In the genomic region with DNA sequence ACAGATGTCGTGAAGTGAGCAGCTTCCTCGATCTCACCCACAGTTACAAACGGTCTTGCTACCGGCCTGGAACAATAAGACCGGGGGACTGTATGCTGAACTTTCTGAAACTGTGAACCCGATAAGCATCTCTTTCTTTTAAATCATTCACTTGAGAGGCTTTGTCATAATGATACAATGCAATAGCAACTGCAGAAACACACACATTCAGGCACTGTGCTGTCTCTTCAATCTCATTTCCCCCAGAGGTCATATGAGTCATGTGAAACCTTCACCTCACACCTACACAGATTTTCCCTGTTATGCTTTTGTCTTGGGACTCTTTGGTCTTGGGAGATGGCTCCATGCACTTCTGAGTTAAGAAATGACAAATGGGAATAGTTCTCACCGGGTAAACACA, we compare ENCODE assay signal across 31 mouse cellular contexts. TPM values are rescaled to one million over a fixed set of nuclear protein-coding genes. Genes with fewer than 3 reads are reported as not detected.
DNase-seq lines count a peak whose midpoint lies in the region; ATAC-seq and TF ChIP-seq lines count a peak whose summit lies in the region.
"Had no signal": no experiment of that assay in that cellular context is flagged by ENCODE, and none has a peak within 500 bp of the region (broad histone marks: within the 10 kb centered on the region; RNA-seq: fewer than 3 reads in every experiment).

No protein-coding gene starts in this region.

- peak overlapping the region; percentile 51; the same call in 1 of the 2 replicates for H3K27ac ChIP-seq in hindbrain, embryonic 10.5 days
- H3K27ac ChIP-seq in hindbrain, embryonic 11.5 days (ENCODE audit: low read depth, low read length): no peak overlapping the region
- H3K27ac ChIP-seq in midbrain, embryonic 16.5 days (ENCODE audit: low read length): 0 out of 2 replicates have a peak overlapping the region, but pooled peaks have one; percentile 4
- no peak overlapping the region for H3K27ac ChIP-seq in midbrain, embryonic 11.5 days (ENCODE audit: low read depth, low read length)
- H3K27ac ChIP-seq: embryonic facial prominence, embryonic 13.5 days; forebrain, embryonic 10.5 days; forebrain, embryonic 15.5 days; gastrocnemius, adult 2 months; heart, embryonic 13.5 days; kidney, embryonic 15.5 days; liver, embryonic 14.5 days; neural tube, embryonic 12.5 days had no signal

- 52% methylated on average over 7 of the region's 7 CpGs for WGBS in hindbrain, embryonic 10.5 days
- 49% methylated on average over 7 of the region's 7 CpGs for WGBS in hindbrain, embryonic 11.5 days
- 58% methylated on average over 7 of the region's 7 CpGs for WGBS in midbrain, embryonic 16.5 days
- 74% methylated on average over 7 of the region's 7 CpGs for WGBS in midbrain, embryonic 11.5 days
- 66% methylated on average over 7 of the region's 7 CpGs for WGBS in lung, adult 2 months

- TF ChIP-seq CTCF in lung, adult 2 months (IDR thresholded peaks at IDR 0.05; ENCODE audit: insufficient read depth, low read length): no peak

- H3K36me3 ChIP-seq in hindbrain, embryonic 10.5 days: no peaks in the 10 kb centered on the region
- no peaks in the 10 kb centered on the region for H3K36me3 ChIP-seq in hindbrain, embryonic 11.5 days (ENCODE audit: control insufficient read depth, insufficient read depth, low read length)
- no peaks in the 10 kb centered on the region for H3K36me3 ChIP-seq in midbrain, embryonic 16.5 days (ENCODE audit: control insufficient read depth, insufficient read depth, low read length)
- H3K36me3 ChIP-seq in midbrain, embryonic 11.5 days (ENCODE audit: control insufficient read depth, insufficient read depth, low read length): no peaks in the 10 kb centered on the region
- H3K36me3 ChIP-seq: embryonic facial prominence, embryonic 13.5 days; forebrain, embryonic 10.5 days; forebrain, embryonic 15.5 days; heart, embryonic 13.5 days; kidney, embryonic 15.5 days; midbrain, embryonic 15.5 days; neural tube, embryonic 12.5 days had no signal

- H3K27me3 ChIP-seq in hindbrain, embryonic 10.5 days (ENCODE audit: insufficient read depth, poor library complexity, severe bottlenecking): no peaks in the 10 kb centered on the region
- no peaks in the 10 kb centered on the region for H3K27me3 ChIP-seq in hindbrain, embryonic 11.5 days (ENCODE audit: control insufficient read depth, insufficient read depth, low read length)
- no peaks in the 10 kb centered on the region for H3K27me3 ChIP-seq in midbrain, embryonic 16.5 days (ENCODE audit: control insufficient read depth, insufficient read depth, low read depth, low read length)
- no peaks in the 10 kb centered on the region for H3K27me3 ChIP-seq in midbrain, embryonic 11.5 days (ENCODE audit: control insufficient read depth, insufficient read depth, low read length)
- H3K27me3 ChIP-seq: embryonic facial prominence, embryonic 13.5 days; forebrain, embryonic 15.5 days; heart, embryonic 13.5 days; kidney, embryonic 15.5 days; midbrain, embryonic 15.5 days; neural tube, embryonic 12.5 days had no signal

- H3K4me3 ChIP-seq in hindbrain, embryonic 10.5 days: no peak overlapping the region
- H3K4me3 ChIP-seq in hindbrain, embryonic 11.5 days (ENCODE audit: low read depth, low read length): no peak overlapping the region
- H3K4me3 ChIP-seq in midbrain, embryonic 16.5 days (ENCODE audit: low read depth, low read length): no peak overlapping the region
- H3K4me3 ChIP-seq in midbrain, embryonic 11.5 days (ENCODE audit: low read depth, low read length): no peak overlapping the region
- no peak overlapping the region for H3K4me3 ChIP-seq in lung, adult 2 months (replicated peaks; ENCODE audit: extremely low read depth, low read depth, low read length)
- H3K4me3 ChIP-seq: embryonic facial prominence, embryonic 13.5 days; forebrain, embryonic 10.5 days; forebrain, embryonic 15.5 days; gastrocnemius, adult 2 months; heart, embryonic 13.5 days; kidney, embryonic 15.5 days; midbrain, embryonic 15.5 days; neural tube, embryonic 12.5 days had no signal

- no peak for ATAC-seq in hindbrain, embryonic 11.5 days (ENCODE audit: low FRiP score)
- no peak for ATAC-seq in midbrain, embryonic 16.5 days
- no peak for ATAC-seq in midbrain, embryonic 11.5 days (ENCODE audit: low FRiP score)
- peak; percentile 80 for ATAC-seq in activated CD4-positive, CD25-positive, alpha-beta regulatory T cell, adult 4 months

- H3K9me3 ChIP-seq in hindbrain, embryonic 10.5 days: no peaks in the 10 kb centered on the region
- H3K9me3 ChIP-seq in hindbrain, embryonic 11.5 days (ENCODE audit: control insufficient read depth, low read length): no peaks in the 10 kb centered on the region
- H3K9me3 ChIP-seq in midbrain, embryonic 16.5 days (replicated peaks; ENCODE audit: control insufficient read depth, low read length, poor library complexity, severe bottlenecking): no peaks in the 10 kb centered on the region
- no peaks in the 10 kb centered on the region for H3K9me3 ChIP-seq in midbrain, embryonic 11.5 days (ENCODE audit: control insufficient read depth, low read length)
- H3K9me3 ChIP-seq: embryonic facial prominence, embryonic 13.5 days; forebrain, embryonic 10.5 days; forebrain, embryonic 15.5 days; heart, embryonic 13.5 days; kidney, embryonic 15.5 days; midbrain, embryonic 15.5 days; neural tube, embryonic 12.5 days had no signal

- H3K9ac ChIP-seq in hindbrain, embryonic 11.5 days (ENCODE audit: low read depth, low read length): no peak overlapping the region
- no peak overlapping the region for H3K9ac ChIP-seq in midbrain, embryonic 16.5 days (ENCODE audit: low read depth, low read length)
- H3K9ac ChIP-seq in midbrain, embryonic 11.5 days (ENCODE audit: low read length): no peak overlapping the region
- H3K9ac ChIP-seq: embryonic facial prominence, embryonic 13.5 days; forebrain, embryonic 15.5 days; heart, embryonic 13.5 days; kidney, embryonic 15.5 days; liver, embryonic 14.5 days; lung, embryonic 14.5 days; midbrain, embryonic 15.5 days; neural tube, embryonic 12.5 days had no signal

- no peak for TF ChIP-seq POLR2A in lung, adult 2 months (IDR thresholded peaks at IDR 0.05; ENCODE audit: borderline replicate concordance, extremely low read depth, low read depth, low read length)

- H3K4me1 ChIP-seq in hindbrain, embryonic 10.5 days (replicated peaks): peaks cover 18% of the 10 kb centered on the region
- no peaks in the 10 kb centered on the region for H3K4me1 ChIP-seq in hindbrain, embryonic 11.5 days (replicated peaks; ENCODE audit: control insufficient read depth, insufficient read depth, low read length)
- peaks cover 14% of the 10 kb centered on the region for H3K4me1 ChIP-seq in midbrain, embryonic 16.5 days (ENCODE audit: control insufficient read depth, insufficient read depth, low read length)
- H3K4me1 ChIP-seq in midbrain, embryonic 11.5 days (ENCODE audit: control insufficient read depth, insufficient read depth, low read length): no peaks in the 10 kb centered on the region; the same call in 1 of the 2 replicates
- no peaks in the 10 kb centered on the region for H3K4me1 ChIP-seq in lung, adult 2 months (ENCODE audit: control insufficient read depth, insufficient read depth, low read length)
- H3K4me1 ChIP-seq: embryonic facial prominence, embryonic 13.5 days; kidney, embryonic 15.5 days had no signal

- no peak overlapping the region for H3K4me2 ChIP-seq in hindbrain, embryonic 11.5 days (replicated peaks; ENCODE audit: low read depth, low read length)
- no peak overlapping the region for H3K4me2 ChIP-seq in midbrain, embryonic 16.5 days (ENCODE audit: low read length)
- no peak overlapping the region for H3K4me2 ChIP-seq in midbrain, embryonic 11.5 days
- H3K4me2 ChIP-seq: embryonic facial prominence, embryonic 13.5 days; forebrain, embryonic 15.5 days; heart, embryonic 13.5 days; kidney, embryonic 15.5 days; lung, embryonic 14.5 days; midbrain, embryonic 15.5 days; neural tube, embryonic 12.5 days had no signal

- no peak for DNase-seq in hindbrain, embryonic 10.5 days (ENCODE audit: low spot score)
- no peak for DNase-seq in hindbrain, embryonic 11.5 days (ENCODE audit: low spot score)
- DNase-seq in midbrain, embryonic 11.5 days (ENCODE audit: low spot score, missing footprints): no peak
- no peak for DNase-seq in lung, adult 2 months
- no peak for DNase-seq in cerebellum, postnatal 4 days (ENCODE audit: low spot score in 2 of 2)
- DNase-seq: adrenal gland, postnatal 10 days; cerebellum, adult 11 months; cerebellum, adult 9-11 months; gastrocnemius, adult 2 months; heart, postnatal 10 days; kidney, adult 18-20 months; kidney, postnatal 25 days; liver; lung, embryonic 14.5 days; lung, postnatal 14 days; retina, postnatal 1 day; right cerebral cortex, postnatal 14 days had no signal

RNA-seq across cellular contexts. Expression of a gene that starts 13.6 kb away (rescaled TPM):
- not detected in 2 replicates for polyA plus RNA-seq in hindbrain, embryonic 10.5 days (2016; fragmentation: Nextera tagmentation; extraction: Ambion mirVana)
- 1.8 and 4.3 TPM in 2 replicates for polyA plus RNA-seq in hindbrain, embryonic 11.5 days (2014; fragmentation: Nextera tagmentation; extraction: Ambion mirVana)
- polyA plus RNA-seq in midbrain, embryonic 16.5 days (2015; fragmentation: Nextera tagmentation; extraction: Ambion mirVana): not detected in 2 replicates
- polyA plus RNA-seq in midbrain, embryonic 11.5 days (2014; fragmentation: Nextera tagmentation; extraction: Ambion mirVana): not detected in 2 replicates
- polyA plus RNA-seq in activated CD4-positive, CD25-positive, alpha-beta regulatory T cell, adult 4 months (2017; shearing (Covaris generic)): 1 to 10 TPM; 4.4 to 9.0 TPM
- not detected in 2 replicates for polyA plus RNA-seq in lung, adult 2 months (2012; rRNA removed)
- polyA plus RNA-seq: C2C12; forebrain, embryonic 10.5 days; forebrain, embryonic 15.5 days; frontal cortex, adult 2 months; heart, embryonic 13.5 days; liver, embryonic 14.5 days; lung, embryonic 14.5 days; midbrain, embryonic 15.5 days; small intestine, adult 2 months; urinary bladder, adult 2 months had no signal

Comparison
In these comparisons a context has a peak if more than half of its experiments do, and no peak if none do; other contexts are left out.
1. H3K27ac ChIP-seq: peak in hindbrain, embryonic 10.5 days (single experiment) and midbrain, embryonic 16.5 days (single experiment); none in hindbrain, embryonic 11.5 days (single experiment) and midbrain, embryonic 11.5 days (single experiment).